Mouse (Mus musculus): ENCODE measurements at regions not wholly inside any gene's neighbourhood (a gene's known extent, or its start where the extent isn't known, plus 50 kb on each side); places are given as distances from the start of the nearest gene placed in this dataset.

GRCm38 (mm10) chr8:8044296-8044695 lies 616.7 kb downstream of the Efnb2 start:
- no peak for DNase-seq

GRCm38 (mm10) chr8:8037929-8038328 lies 623.1 kb downstream of the Efnb2 start:
- no peak for DNase-seq

GRCm38 (mm10) chr8:8011151-8011550 lies 649.9 kb downstream of the Efnb2 start:
- no peak for DNase-seq

GRCm38 (mm10) chr8:7994905-7995304 lies 666.1 kb downstream of the Efnb2 start:
- no peak for DNase-seq

- DNase-seq = no peak
These were observed 672.2 kb downstream of the Efnb2 start for GRCm38 (mm10) chr8:7988820-7989219.

GRCm38 (mm10) chr8:7977020-7977419 lies 684.0 kb downstream of the Efnb2 start:
- DNase-seq = no peak

- no peak for DNase-seq
These were observed 687.3 kb downstream of the Efnb2 start for GRCm38 (mm10) chr8:7973791-7974190.

- no peak for DNase-seq
These were observed 696.8 kb downstream of the Efnb2 start for GRCm38 (mm10) chr8:7964276-7964675.

- DNase-seq = no peak
These were observed 704.3 kb downstream of the Efnb2 start for GRCm38 (mm10) chr8:7956745-7957144.

GRCm38 (mm10) chr8:7954851-7955250 lies 706.2 kb downstream of the Efnb2 start:
- no peak for DNase-seq

GRCm38 (mm10) chr8:7945966-7946775 lies 714.9 kb downstream of the Efnb2 start:
- no peak for DNase-seq

- no peak for DNase-seq
These were observed 724.4 kb downstream of the Efnb2 start for GRCm38 (mm10) chr8:7936596-7936995.

GRCm38 (mm10) chr8:7919416-7919815 lies 741.6 kb downstream of the Efnb2 start:
- DNase-seq = no peak

- DNase-seq = no peak
These were observed 766.7 kb downstream of the Efnb2 start for GRCm38 (mm10) chr8:7894338-7894737.

GRCm38 (mm10) chr8:7853169-7853568 lies 807.9 kb downstream of the Efnb2 start:
- DNase-seq = no peak

- no peak for DNase-seq
These were observed 810.5 kb downstream of the Efnb2 start for GRCm38 (mm10) chr8:7850573-7850972.

- DNase-seq = no peak
These were observed 829.1 kb downstream of the Efnb2 start for GRCm38 (mm10) chr8:7831948-7832347.

GRCm38 (mm10) chr8:7827811-7828210 lies 833.2 kb downstream of the Efnb2 start:
- no peak for DNase-seq

GRCm38 (mm10) chr8:7808395-7808794 lies 852.6 kb downstream of the Efnb2 start:
- DNase-seq = no peak

GRCm38 (mm10) chr8:7799221-7799620 lies 861.8 kb downstream of the Efnb2 start:
- DNase-seq = no peak

- DNase-seq = no peak
These were observed 864.9 kb downstream of the Efnb2 start for GRCm38 (mm10) chr8:7796156-7796555.

GRCm38 (mm10) chr8:7763820-7764219 lies 897.2 kb downstream of the Efnb2 start:
- DNase-seq = no peak

GRCm38 (mm10) chr8:7760987-7761386 lies 900.1 kb downstream of the Efnb2 start:
- DNase-seq = no peak

- DNase-seq = no peak
These were observed 928.3 kb downstream of the Efnb2 start for GRCm38 (mm10) chr8:7732726-7733125.

- DNase-seq = no peak
These were observed 939.2 kb downstream of the Efnb2 start for GRCm38 (mm10) chr8:7721880-7722279.

All from cerebellum, adult 8-10 months (tissue).